Comparison of ENCODE assay signal across 21 mouse cellular contexts in the genomic region with DNA sequence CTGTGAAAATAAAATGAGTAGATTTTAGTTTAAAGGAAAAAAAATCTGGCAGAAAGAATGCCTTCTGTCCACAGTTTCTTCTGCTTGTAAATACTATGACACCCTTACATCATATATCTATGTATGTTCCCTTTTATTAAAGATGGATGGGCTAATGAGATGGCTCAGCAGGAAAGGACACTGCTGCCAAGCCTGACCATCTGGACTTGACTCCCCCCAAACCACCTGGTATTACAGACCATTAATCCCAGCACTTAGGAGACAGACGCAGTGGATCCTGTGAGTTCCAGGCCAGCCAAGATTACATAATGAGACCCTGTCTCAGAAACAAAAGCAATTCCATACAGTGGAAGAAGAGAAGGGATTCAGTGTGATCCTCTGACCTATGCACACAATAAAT. TPM values are rescaled to one million over a fixed set of nuclear protein-coding genes. Genes with fewer than 3 reads are reported as not detected.
A peak's percentile ranks its signal among the peaks of the same experiment; 100 is the strongest.
DNase-seq lines count a peak whose midpoint lies in the region; ATAC-seq and TF ChIP-seq lines count a peak whose summit lies in the region.
"Had no signal": no experiment of that assay in that cellular context is flagged by ENCODE, and none has a peak within 500 bp of the region (broad histone marks: within the 10 kb centered on the region; RNA-seq: fewer than 3 reads in every experiment).

No protein-coding gene starts in this region.

- H3K4me1 ChIP-seq in hindbrain, postnatal 0 days (ENCODE audit: insufficient read depth, low read length): peaks cover 5% of the 10 kb centered on the region
- peaks cover 48% of the 10 kb centered on the region for H3K4me1 ChIP-seq in hindbrain, embryonic 10.5 days (replicated peaks)
- peaks cover 58% of the 10 kb centered on the region for H3K4me1 ChIP-seq in forebrain, embryonic 15.5 days
- H3K4me1 ChIP-seq in forebrain, embryonic 12.5 days: peaks cover 37% of the 10 kb centered on the region

- 32% methylated on average over 1 of the region's 1 CpGs for WGBS in hindbrain, postnatal 0 days
- 78% methylated on average over 1 of the region's 1 CpGs for WGBS in hindbrain, embryonic 10.5 days
- WGBS in forebrain, embryonic 15.5 days: 39% methylated on average over 1 of the region's 1 CpGs
- WGBS in forebrain, embryonic 12.5 days: 64% methylated on average over 1 of the region's 1 CpGs

- peaks cover 8% of the 10 kb centered on the region; the same call in 1 of the 2 replicates for H3K36me3 ChIP-seq in hindbrain, postnatal 0 days (ENCODE audit: insufficient read depth, low read length)
- peaks cover 34% of the 10 kb centered on the region for H3K36me3 ChIP-seq in hindbrain, embryonic 10.5 days
- H3K36me3 ChIP-seq in forebrain, embryonic 15.5 days: 0 out of 2 replicates have a peak, but pooled peaks cover 2% of the 10 kb centered on the region
- peaks cover 16% of the 10 kb centered on the region for H3K36me3 ChIP-seq in forebrain, embryonic 12.5 days (replicated peaks)
- H3K36me3 ChIP-seq: midbrain, embryonic 15.5 days had no signal

- ATAC-seq in hindbrain, postnatal 0 days: peak; percentile 27; the same call in 1 of the 2 replicates
- ATAC-seq in cerebellum, adult (ENCODE audit: insufficient number of reproducible peaks, low FRiP score, low TSS enrichment): peak; percentile 42; the same call in 1 of the 2 replicates
- no peak for ATAC-seq in forebrain, embryonic 15.5 days (replicated peaks)
- ATAC-seq in forebrain, embryonic 12.5 days (ENCODE audit: low FRiP score): no peak
- ATAC-seq: forebrain, postnatal 0 days; liver, embryonic 12.5 days; midbrain, embryonic 15.5 days had no signal

- H3K4me2 ChIP-seq in hindbrain, postnatal 0 days (ENCODE audit: low read depth, low read length): no peak overlapping the region
- H3K4me2 ChIP-seq in forebrain, embryonic 15.5 days (replicated peaks): no peak overlapping the region
- no peak overlapping the region for H3K4me2 ChIP-seq in forebrain, embryonic 12.5 days
- H3K4me2 ChIP-seq: embryonic facial prominence, embryonic 13.5 days; heart, embryonic 12.5 days; limb, embryonic 12.5 days; liver, embryonic 12.5 days; midbrain, embryonic 15.5 days had no signal

- no peak overlapping the region for H3K27ac ChIP-seq in hindbrain, postnatal 0 days
- no peak overlapping the region for H3K27ac ChIP-seq in hindbrain, embryonic 10.5 days
- no peak overlapping the region for H3K27ac ChIP-seq in forebrain, embryonic 15.5 days (replicated peaks)
- no peak overlapping the region for H3K27ac ChIP-seq in forebrain, embryonic 12.5 days
- H3K27ac ChIP-seq: embryonic facial prominence, embryonic 13.5 days; limb, embryonic 12.5 days; liver, embryonic 12.5 days; midbrain, embryonic 15.5 days had no signal

- TF ChIP-seq CTCF in hindbrain, postnatal 0 days (IDR thresholded peaks at IDR 0.05; ENCODE audit: low read depth): no peak

- DNase-seq in hindbrain, postnatal 0 days (ENCODE audit: low spot score): peak; percentile 69
- DNase-seq in hindbrain, embryonic 10.5 days (ENCODE audit: low spot score): no peak
- peak; percentile 80 for DNase-seq in cerebellum, adult 9-11 months
- DNase-seq in retina, postnatal 1 day: peak; percentile 57
- DNase-seq: adrenal gland, postnatal 36 days; forebrain, postnatal 0 days; kidney, adult 9 months; kidney, postnatal 25 days; lung, adult 2 months; right cerebral cortex, adult 18-20 months; thymus, postnatal 4 days had no signal

- no peak overlapping the region for H3K4me3 ChIP-seq in hindbrain, postnatal 0 days (ENCODE audit: low read length)
- H3K4me3 ChIP-seq in hindbrain, embryonic 10.5 days: no peak overlapping the region
- H3K4me3 ChIP-seq in forebrain, embryonic 15.5 days: no peak overlapping the region
- H3K4me3 ChIP-seq in forebrain, embryonic 12.5 days (replicated peaks): no peak overlapping the region
- H3K4me3 ChIP-seq: embryonic facial prominence, embryonic 13.5 days; heart, embryonic 12.5 days; limb, embryonic 12.5 days; liver, embryonic 12.5 days; midbrain, embryonic 15.5 days had no signal

- H3K27me3 ChIP-seq in hindbrain, postnatal 0 days (ENCODE audit: insufficient read depth, low read length): no peaks in the 10 kb centered on the region
- H3K27me3 ChIP-seq in hindbrain, embryonic 10.5 days (ENCODE audit: insufficient read depth, poor library complexity, severe bottlenecking): no peaks in the 10 kb centered on the region
- no peaks in the 10 kb centered on the region for H3K27me3 ChIP-seq in forebrain, embryonic 15.5 days
- no peaks in the 10 kb centered on the region for H3K27me3 ChIP-seq in forebrain, embryonic 12.5 days
- H3K27me3 ChIP-seq: CH12.LX; embryonic facial prominence, embryonic 13.5 days; heart, embryonic 12.5 days; limb, embryonic 12.5 days; liver, embryonic 12.5 days; megakaryocyte, embryonic 14.5 days; midbrain, embryonic 15.5 days had no signal

- H3K9ac ChIP-seq in hindbrain, postnatal 0 days (replicated peaks; ENCODE audit: low read length): no peak overlapping the region
- H3K9ac ChIP-seq in forebrain, embryonic 15.5 days (replicated peaks): no peak overlapping the region
- no peak overlapping the region for H3K9ac ChIP-seq in forebrain, embryonic 12.5 days
- H3K9ac ChIP-seq: embryonic facial prominence, embryonic 13.5 days; forebrain, postnatal 0 days; heart, embryonic 12.5 days; limb, embryonic 12.5 days; liver, embryonic 12.5 days; midbrain, embryonic 15.5 days had no signal

- H3K9me3 ChIP-seq in hindbrain, postnatal 0 days (ENCODE audit: low read length): no peaks in the 10 kb centered on the region
- H3K9me3 ChIP-seq in hindbrain, embryonic 10.5 days: peaks cover 4% of the 10 kb centered on the region; the same call in 1 of the 2 replicates
- H3K9me3 ChIP-seq in forebrain, embryonic 15.5 days: no peaks in the 10 kb centered on the region
- peaks cover 4% of the 10 kb centered on the region; the same call in 1 of the 2 replicates for H3K9me3 ChIP-seq in forebrain, embryonic 12.5 days
- H3K9me3 ChIP-seq: heart, embryonic 12.5 days; liver, embryonic 12.5 days; megakaryocyte, embryonic 14.5 days; midbrain, embryonic 15.5 days had no signal

RNA-seq across cellular contexts. Expression of a gene that starts 3.2 kb away (rescaled TPM):
- not detected in 2 replicates for total RNA-seq in hindbrain, postnatal 0 days (2014; rRNA removed)
- 3.2 and 3.4 TPM in 2 replicates for polyA plus RNA-seq in hindbrain, postnatal 0 days (2015; fragmentation: Nextera tagmentation; extraction: Ambion mirVana)
- 3.3 and 4.5 TPM in 2 replicates for polyA plus RNA-seq in hindbrain, embryonic 10.5 days (2016; fragmentation: Nextera tagmentation; extraction: Ambion mirVana)
- polyA plus RNA-seq in forebrain, embryonic 15.5 days (2015; fragmentation: Nextera tagmentation; extraction: Ambion mirVana): 3.4 and 3.5 TPM in 2 replicates
- polyA plus RNA-seq in forebrain, embryonic 12.5 days (2016; fragmentation: Nextera tagmentation; extraction: Ambion mirVana): 4.7 and 5.1 TPM in 2 replicates
- polyA plus RNA-seq: lung, adult 2 months had no signal

RNA-seq across cellular contexts. Expression of a gene that starts 3.5 kb away (rescaled TPM):
- total RNA-seq in hindbrain, postnatal 0 days (2014; rRNA removed): 11.6 and 15.5 TPM in 2 replicates
- 242 and 247 TPM in 2 replicates for polyA plus RNA-seq in hindbrain, postnatal 0 days (2015; fragmentation: Nextera tagmentation; extraction: Ambion mirVana)
- 374 and 405 TPM in 2 replicates for polyA plus RNA-seq in hindbrain, embryonic 10.5 days (2016; fragmentation: Nextera tagmentation; extraction: Ambion mirVana)
- polyA plus RNA-seq in forebrain, embryonic 15.5 days (2015; fragmentation: Nextera tagmentation; extraction: Ambion mirVana): 235 and 252 TPM in 2 replicates
- polyA plus RNA-seq in forebrain, embryonic 12.5 days (2016; fragmentation: Nextera tagmentation; extraction: Ambion mirVana): 313 and 317 TPM in 2 replicates

RNA-seq across cellular contexts. Expression of a gene that starts 6.9 kb away (rescaled TPM):
- 16.7 and 20.6 TPM in 2 replicates for total RNA-seq in hindbrain, postnatal 0 days (2014; rRNA removed)
- polyA plus RNA-seq in hindbrain, postnatal 0 days (2015; fragmentation: Nextera tagmentation; extraction: Ambion mirVana): 8.4 and 9.1 TPM in 2 replicates
- polyA plus RNA-seq in hindbrain, embryonic 10.5 days (2016; fragmentation: Nextera tagmentation; extraction: Ambion mirVana): 2.7 and 3.2 TPM in 2 replicates
- polyA plus RNA-seq in forebrain, embryonic 15.5 days (2015; fragmentation: Nextera tagmentation; extraction: Ambion mirVana): 5.8 and 6.1 TPM in 2 replicates
- 4.2 and 5.4 TPM in 2 replicates for polyA plus RNA-seq in forebrain, embryonic 12.5 days (2016; fragmentation: Nextera tagmentation; extraction: Ambion mirVana)

RNA-seq across cellular contexts. Expression of a gene that starts 11.6 kb away (rescaled TPM):
- total RNA-seq in hindbrain, postnatal 0 days (2014; rRNA removed): 128 and 143 TPM in 2 replicates
- 219 and 220 TPM in 2 replicates for polyA plus RNA-seq in hindbrain, postnatal 0 days (2015; fragmentation: Nextera tagmentation; extraction: Ambion mirVana)
- 387 and 408 TPM in 2 replicates for polyA plus RNA-seq in hindbrain, embryonic 10.5 days (2016; fragmentation: Nextera tagmentation; extraction: Ambion mirVana)
- 322 and 335 TPM in 2 replicates for polyA plus RNA-seq in forebrain, embryonic 15.5 days (2015; fragmentation: Nextera tagmentation; extraction: Ambion mirVana)
- 352 and 361 TPM in 2 replicates for polyA plus RNA-seq in forebrain, embryonic 12.5 days (2016; fragmentation: Nextera tagmentation; extraction: Ambion mirVana)

RNA-seq across cellular contexts. Expression of a gene that starts 28.6 kb away (rescaled TPM):
- total RNA-seq in hindbrain, postnatal 0 days (2014; rRNA removed): 2.9 and 10.7 TPM in 2 replicates
- polyA plus RNA-seq in hindbrain, postnatal 0 days (2015; fragmentation: Nextera tagmentation; extraction: Ambion mirVana): 4.9 and 6.8 TPM in 2 replicates
- polyA plus RNA-seq in hindbrain, embryonic 10.5 days (2016; fragmentation: Nextera tagmentation; extraction: Ambion mirVana): 2.9 and 4.0 TPM in 2 replicates
- 2.7 and 3.8 TPM in 2 replicates for polyA plus RNA-seq in forebrain, embryonic 15.5 days (2015; fragmentation: Nextera tagmentation; extraction: Ambion mirVana)
- 2.8 and 3.2 TPM in 2 replicates for polyA plus RNA-seq in forebrain, embryonic 12.5 days (2016; fragmentation: Nextera tagmentation; extraction: Ambion mirVana)

Comparison
In these comparisons a context has a peak if more than half of its experiments do, and no peak if none do; other contexts are left out.
1. ATAC-seq: peak in hindbrain, postnatal 0 days (single experiment) and cerebellum, adult (single experiment); none in forebrain, embryonic 15.5 days (single experiment) and forebrain, embryonic 12.5 days (single experiment).